Mouse (Mus musculus) CH12.LX (cell line): Measurements from ENCODE around the gene Gpsm1.

Experiments
- EP300 ChIP-seq: IDR thresholded peaks from 2 replicates; pipeline ENCODE4 v1.6.1; 2011; ENCODE audit warnings: low read length, improper control_type of control experiment
- MEF2A ChIP-seq: IDR thresholded peaks from 2 replicates; pipeline ENCODE4 v1.6.1; 2014; ENCODE audit warnings: low read depth, mild to moderate bottlenecking, inconsistent platforms, low read length, improper control_type of control experiment, borderline replicate concordance
- USF1 ChIP-seq: IDR thresholded peaks from 2 replicates; pipeline ENCODE4 v1.6.1; 2014; ENCODE audit warnings: low read depth, mild to moderate bottlenecking, inconsistent platforms, low read length, improper control_type of control experiment

DNA sequence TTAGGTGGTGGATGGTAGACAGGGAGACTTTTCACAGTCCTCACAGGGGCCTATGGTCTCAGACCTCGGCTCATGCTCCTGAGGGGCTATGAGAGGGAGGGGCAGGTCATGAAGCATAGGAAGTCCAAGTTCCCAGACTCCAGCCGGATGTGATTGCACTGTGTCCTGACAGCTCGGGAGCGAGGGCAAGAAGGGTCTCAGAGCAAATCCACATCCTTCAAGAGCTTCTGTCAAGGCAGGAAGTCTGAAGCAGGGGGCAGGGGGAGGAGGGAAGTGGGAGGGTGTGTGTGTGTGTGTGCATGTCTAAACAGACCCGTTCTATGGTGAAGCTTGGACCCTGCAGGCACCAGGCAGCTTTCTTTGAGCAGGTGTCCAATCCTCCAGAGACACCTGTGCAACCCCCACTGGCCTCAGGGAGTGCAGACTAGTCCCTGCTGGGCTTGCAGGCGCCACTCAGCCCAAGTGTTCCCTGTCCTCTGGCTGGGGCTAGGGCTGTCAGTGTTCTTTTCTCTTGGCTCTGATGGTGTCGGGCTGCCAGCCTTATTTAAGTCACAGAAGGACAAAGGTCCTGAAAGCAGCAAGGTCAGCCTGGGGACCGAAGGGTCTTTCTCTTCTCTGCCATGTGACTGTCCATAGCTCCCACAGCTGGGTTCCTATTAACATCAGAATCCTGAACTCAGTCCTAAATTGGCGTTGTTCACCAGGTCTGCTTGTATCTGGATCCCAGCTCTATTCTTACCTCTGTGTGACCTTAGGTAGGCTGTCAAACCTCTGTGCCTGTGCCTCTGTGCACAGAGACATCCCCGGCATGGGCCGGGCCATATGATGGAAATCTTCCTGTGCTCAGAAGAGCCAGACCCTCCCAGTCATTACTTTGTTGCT lies 27.5 kb downstream of the Gpsm1 start:
- TF ChIP-seq MEF2A (no peak), EP300 (no peak), USF1 (no peak)
